Mouse (Mus musculus): ENCODE data around the gene C5ar1.

DNA sequence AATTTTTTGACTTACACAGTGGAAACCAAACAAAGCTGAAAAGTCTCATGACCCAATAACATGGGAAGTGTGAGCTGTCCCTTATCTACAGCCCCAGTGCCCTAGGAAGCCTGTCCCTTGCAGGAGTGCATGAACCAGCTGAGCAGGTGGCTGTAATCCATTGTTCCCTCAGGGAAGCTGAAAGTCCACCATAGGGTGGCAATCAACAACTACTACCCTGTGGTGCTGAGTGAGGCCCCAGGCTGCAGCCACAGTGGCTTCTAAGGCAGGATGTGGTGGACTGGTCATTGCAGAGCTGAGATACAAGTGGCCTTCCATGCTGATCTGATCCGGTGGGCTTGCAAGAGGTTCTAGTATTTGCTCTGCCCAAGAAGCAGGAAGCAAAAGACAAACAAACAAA, 1.8 kb upstream of the C5ar1 start:
- TF ChIP-seq CTCF (IDR thresholded peaks at IDR 0.05; ENCODE audit: borderline replicate concordance, insufficient read depth, low read length) = no peak
- TF ChIP-seq POLR2A (IDR thresholded peaks at IDR 0.05; ENCODE audit: low read depth, low read length) = no peak

Data from embryonic fibroblast, embryonic 13.5 days (primary cell).